Mouse (Mus musculus) frontal cortex, adult (tissue): ENCODE results near the gene Hmg20b.

Experiments used
- ATAC-seq: cut with Nextera tagmentation; 2 replicates; pipeline ENCODE4 v1.9.2; 2017; ENCODE audit warnings: mild to moderate bottlenecking, moderate library complexity, mixed read lengths; ENCODE audit not compliant: low TSS enrichment

Gene Hmg20b

DNA sequence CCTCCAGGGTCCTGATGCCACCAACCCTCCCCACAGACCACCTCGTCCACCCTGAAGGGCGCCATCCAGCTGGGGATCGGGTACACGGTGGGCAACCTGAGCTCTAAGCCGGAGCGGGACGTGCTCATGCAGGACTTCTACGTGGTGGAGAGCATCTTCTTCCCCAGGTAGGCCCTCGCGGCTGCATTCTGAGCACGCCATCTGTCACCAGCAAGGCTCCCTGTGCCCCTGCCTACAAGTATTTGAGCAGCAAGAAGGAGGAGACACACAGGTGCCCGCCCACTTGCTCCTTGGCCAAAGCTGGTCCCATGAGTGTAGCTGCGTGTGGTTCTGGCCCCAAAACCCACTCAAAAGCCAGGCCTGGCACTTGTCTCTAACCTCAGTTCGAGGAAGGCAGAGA, 44.6 kb downstream of the Hmg20b start:
- ATAC-seq: no peak

DNA sequence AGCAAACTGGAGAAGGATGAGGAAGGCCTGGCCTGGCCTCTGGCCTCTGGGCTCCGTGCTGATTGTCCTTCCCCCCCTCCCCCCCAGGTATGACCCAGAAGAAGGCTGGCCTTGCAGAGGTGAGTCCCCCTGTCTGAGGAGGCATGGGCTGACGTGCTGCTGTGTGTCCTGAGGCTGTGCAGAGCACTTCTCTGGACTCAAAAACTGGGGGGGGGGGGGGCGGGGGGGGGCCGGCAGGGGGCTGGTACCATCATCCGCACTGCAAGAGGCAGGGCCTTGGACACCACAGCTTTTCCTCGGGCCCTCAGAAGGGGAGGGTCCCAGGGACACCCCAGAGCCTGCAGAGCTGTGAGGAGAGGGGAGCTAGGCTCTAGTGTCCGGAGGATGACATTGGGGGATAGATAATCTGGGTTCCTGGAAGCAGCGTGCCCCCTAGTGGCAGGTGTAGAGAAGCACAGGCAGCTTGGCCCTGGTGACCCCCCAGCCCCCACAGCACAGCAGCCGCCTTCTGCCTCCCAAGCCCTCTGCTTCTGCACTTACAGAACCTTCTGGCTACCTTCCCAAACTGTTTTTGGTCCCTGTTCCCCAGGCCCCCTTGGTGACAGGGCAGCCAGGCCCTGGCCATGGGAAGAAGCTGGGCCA, 45.6 kb downstream of the Hmg20b start:
- no peak for ATAC-seq

DNA sequence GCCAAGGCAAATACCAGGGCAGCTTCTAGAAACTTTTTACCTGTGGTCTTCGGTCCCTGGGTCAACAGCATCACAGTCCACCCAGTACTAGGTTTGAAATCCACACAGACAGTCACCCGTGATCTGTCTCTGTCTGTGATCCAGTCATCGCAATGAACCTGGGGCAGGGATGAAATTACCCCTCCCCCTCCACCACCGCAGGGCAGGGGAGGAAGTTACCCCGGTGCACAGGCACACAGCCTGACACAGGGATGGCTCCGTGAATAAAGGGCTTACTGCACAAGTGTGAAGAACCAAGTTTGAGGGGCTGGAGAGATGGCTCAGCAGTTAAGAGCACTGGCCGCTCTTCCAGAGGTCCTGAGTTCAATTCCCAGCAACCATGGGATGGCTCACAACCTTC, 46.5 kb downstream of the Hmg20b start:
- no peak for ATAC-seq

DNA sequence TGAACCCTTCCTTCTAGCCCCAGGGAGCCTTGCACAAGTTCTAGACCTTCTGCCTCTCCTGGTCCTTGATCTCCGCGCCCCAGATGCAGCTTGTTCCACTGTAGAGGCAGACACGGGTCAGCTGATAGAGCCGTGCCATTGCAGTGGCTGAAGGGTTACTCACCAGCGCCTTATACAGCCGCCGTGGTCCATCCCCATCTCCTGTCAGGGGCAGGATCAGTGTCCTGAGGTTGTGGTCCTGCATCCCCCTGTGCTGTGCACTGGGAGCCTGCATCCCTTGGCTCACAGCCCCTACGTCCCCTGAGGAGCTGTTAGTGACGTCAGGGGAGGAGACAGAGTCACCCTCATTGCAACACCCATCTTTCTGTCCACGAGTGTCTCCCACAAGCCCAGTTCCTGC, 47.0 kb downstream of the Hmg20b start:
- ATAC-seq: no peak

DNA sequence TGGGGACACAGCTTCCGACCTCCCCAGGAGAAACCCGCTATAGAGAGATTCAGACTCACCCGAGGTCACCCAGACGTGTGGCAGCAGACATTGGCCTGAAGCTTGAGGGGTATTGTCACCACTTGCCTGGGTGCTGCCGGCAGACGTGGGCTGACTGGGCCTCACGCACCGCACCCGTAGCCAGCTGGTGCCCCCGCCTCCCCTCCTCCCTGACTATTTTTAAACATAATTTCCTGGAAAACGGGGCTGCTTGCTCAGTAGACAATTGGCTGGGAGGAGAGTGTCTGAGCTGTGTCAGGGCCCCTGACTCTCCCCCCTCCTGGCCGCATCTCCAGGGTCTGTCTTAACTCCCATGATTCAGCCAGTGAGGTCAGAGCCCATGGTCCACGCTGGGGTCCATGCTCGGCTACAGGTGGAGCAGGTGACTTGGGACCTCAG, 47.5 kb downstream of the Hmg20b start:
- peak; percentile 18 for ATAC-seq

DNA sequence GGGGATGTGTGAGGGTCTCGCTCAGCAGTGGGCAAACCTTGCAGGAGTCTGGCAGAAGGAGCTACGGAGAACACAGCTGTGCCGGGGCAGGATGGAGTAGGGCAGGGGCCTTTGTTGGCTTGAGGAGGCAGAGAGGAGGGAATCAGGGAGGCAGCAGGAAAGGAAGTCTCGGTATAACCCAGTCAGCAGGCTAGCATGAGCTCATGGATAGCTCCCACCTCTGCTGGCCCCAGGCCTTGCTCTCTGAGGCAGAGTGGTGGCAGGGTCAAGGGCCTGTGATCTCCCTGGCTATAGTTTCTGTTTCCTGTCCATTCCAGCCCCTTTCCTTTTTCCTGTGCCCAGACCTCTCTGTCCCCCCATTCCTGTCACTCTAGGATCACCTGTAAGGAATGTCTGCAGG, 48.0 kb downstream of the Hmg20b start:
- ATAC-seq: no peak

DNA sequence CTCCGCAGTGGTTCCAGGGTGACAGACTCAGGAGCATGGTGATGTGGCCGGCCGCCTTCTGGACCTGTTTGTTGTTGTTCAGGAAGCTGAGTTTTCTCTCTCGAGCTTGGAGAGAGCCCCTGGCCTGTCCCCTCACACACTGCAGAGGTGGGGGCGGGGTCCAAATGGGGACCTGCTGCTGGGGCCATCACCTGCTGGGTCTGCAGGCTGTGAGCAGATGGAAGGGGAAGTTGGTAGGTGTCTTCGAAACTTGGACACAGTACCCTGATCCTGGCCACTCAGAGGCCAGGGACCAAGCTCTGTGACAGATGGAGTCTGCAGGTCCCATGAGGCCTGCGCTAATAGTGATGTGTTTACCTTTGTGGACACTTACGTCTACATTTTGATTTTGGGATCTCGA, 49.0 kb downstream of the Hmg20b start:
- no peak for ATAC-seq

DNA sequence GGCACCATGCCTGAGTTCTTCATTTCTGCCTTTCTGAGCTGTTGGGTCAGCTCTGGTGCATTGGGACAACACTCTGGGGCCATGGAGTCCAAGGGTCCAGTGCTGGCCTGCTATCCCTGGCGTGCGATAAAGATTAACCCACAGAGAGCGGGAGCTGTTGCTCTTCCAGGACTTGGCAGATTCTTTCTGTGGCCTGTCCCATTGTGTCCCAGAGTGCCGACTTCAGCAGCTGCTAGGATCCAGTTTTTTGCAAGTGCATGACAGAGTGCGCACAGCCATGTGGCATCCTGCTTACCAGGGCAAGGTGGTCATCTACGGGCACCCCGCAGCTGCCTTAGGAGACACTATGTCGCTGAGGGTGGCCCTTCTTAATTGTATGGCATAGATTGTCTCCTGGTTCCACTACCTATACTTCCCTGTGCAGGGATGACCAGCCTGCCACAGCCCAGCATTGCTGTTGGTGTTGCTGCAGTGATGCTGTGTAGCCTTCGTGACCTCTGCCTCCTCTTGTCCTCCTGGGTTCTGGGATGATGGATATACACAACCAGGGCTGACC, 49.9 kb downstream of the Hmg20b start:
- no peak for ATAC-seq

DNA sequence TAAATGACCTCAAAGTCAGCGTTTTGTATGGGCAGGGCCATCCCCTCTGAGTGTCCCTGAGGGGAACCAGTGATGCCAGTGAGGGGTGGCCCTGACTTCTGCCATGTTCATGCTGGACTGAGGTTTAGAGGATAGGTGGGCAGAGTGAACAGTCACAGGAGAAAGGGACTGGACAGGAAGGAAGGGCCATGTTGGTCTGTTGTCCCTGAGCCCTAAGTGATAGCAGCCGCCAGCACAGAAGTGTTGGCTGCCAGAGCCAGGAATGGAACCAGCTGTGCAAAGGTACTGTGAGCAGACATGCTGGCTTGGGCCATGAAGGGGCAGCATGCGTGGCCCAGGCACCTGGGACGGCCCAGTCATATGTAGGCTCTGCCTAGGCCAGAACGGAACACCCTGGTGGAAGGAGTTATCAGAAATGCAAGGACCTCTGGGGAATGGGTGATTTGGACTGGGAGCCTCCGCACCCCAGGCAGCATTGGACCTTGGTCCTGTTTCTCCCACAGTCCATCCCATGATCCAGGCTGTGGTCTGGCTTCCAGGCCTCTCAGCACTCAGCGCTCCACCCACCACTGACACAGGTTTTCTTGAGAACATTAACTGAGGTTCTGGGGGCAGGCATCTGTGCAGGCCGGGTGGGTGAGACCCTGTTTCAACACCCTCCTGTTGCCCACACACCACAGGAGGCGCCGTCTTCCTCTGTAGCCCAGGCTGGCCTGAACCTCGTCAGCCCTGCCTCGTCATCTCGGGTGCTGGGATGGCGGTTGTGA, 50.5 kb downstream of the Hmg20b start:
- no peak for ATAC-seq

DNA sequence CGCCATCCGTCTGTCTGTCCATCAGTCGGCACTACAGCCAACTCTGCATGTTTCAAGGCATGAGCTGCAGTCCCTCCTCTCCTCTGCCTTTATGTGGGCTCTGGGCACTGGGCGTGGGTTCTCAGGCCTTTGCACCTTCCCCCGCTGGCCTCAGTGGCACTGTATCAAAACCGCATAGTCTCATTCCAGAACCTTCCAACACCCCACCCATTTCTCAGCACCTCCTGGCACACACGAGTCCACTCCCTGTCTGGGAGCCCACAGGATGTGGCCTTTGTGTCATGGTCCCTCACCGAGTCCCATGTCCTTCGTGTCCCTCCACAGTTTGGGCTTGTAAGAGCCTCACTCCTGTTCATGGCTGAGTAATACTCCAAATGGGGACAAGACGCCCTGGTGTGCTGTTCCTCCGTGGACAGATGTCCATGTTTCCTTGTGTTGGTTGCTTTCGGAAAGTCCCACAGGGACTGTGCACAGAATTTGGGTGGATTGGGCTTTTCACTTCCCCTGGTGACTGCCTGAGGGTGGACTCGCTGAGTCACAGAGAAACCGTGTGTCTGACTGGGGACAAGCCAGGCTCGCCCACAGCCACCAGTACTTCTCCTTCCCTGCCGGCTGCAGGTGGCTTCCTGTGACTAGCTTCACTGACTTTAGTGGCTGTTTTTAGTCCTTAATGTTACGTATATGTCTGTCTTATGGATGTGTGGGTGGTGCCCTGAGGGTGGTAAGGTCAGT, 51.7 kb downstream of the Hmg20b start:
- peak; percentile 60 for ATAC-seq

DNA sequence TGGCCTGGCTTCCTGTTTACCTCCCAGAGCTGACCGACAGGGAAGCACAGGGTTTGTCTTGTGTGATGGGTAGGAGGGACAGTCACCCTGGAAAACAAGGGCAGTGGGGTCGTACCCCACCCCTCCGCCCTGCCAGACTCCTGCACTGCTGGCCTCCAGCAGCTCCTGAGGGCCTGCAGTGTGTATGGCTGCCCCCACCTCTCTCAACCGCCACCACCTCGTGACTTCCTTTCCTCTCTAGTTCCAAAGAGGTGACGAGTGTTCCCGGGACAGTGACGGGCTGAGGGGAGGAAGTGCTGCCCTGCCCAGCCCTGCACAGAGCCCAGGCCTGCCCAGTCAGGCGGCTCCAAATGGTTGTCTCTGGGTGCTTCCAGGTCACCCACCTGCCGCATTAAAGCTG, 52.4 kb downstream of the Hmg20b start:
- ATAC-seq: no peak

DNA sequence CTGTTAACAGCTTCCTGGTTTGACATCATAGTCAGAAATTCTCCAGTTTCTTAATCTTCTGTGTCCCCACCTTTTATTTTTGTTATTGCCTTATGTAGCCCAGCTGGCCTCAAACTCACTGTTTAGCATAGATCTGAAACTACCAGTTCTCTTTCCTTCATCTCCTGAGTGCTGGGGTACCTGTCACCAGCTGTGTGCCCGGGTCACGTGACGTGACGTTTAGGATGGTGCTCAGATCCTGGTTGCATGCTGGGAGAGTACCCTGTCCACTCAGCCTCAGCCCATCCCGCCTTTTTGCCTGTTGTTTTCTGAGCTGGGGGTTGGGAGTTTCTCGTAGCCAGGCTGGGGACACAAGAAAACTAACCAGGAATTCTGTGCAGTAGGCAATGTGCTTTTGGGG, 53.0 kb downstream of the Hmg20b start:
- no peak for ATAC-seq
